Mouse (Mus musculus) lung, postnatal 0 days (tissue): Measurements from ENCODE around the gene Pdk4.

Experiments
- CTCF ChIP-seq: IDR thresholded peaks from 2 replicates; pipeline ENCODE4 v1.5.1; 2016; ENCODE audit warnings: antibody characterized with exemption, mild to moderate bottlenecking
- EP300 ChIP-seq: IDR thresholded peaks from 2 replicates; pipeline ENCODE4 v1.6.1; 2016; ENCODE audit warnings: antibody characterized with exemption, mild to moderate bottlenecking, control low read depth

- TF ChIP-seq EP300 (no peak), CTCF (no peak)
Measured at GRCm38 (mm10) chr6:5449878-5450277, 46.2 kb downstream of the Pdk4 start.
